Mouse (Mus musculus): ENCODE data around the gene Hoxb9. TPM values are rescaled to one million over a fixed set of nuclear protein-coding genes. Genes with fewer than 3 reads are reported as not detected.

Gene Hoxb9
- 0.08 and 0.22 TPM in 2 replicates for polyA plus RNA-seq (2014; fragmentation: Nextera tagmentation; extraction: Ambion mirVana)

GRCm38 (mm10) chr11:96270996-96271540 lies at the start of gene Hoxb9:
Gene Hoxb9, plus strand, starts transcription at chr11:96271457.
- peak; percentile 22; the same call in 1 of the 2 replicates for ATAC-seq (ENCODE audit: insufficient read depth)
- H3K27ac ChIP-seq (ENCODE audit: low read depth) = no peak within 1 kb of the TSS
- H3K4me2 ChIP-seq = peak within 1 kb of the TSS; percentile 57
- no peak for DNase-seq
- no peaks in the 10 kb centered on the region for H3K36me3 ChIP-seq (ENCODE audit: insufficient read depth)
- H3K9ac ChIP-seq = peak within 1 kb of the TSS; percentile 20; the same call in 1 of the 2 replicates
- WGBS = under 1% methylated on average over 40 of the region's 40 CpGs
- H3K27me3 ChIP-seq (ENCODE audit: insufficient read depth, low read length) = peaks cover 99% of the 10 kb centered on the region
- no peaks in the 10 kb centered on the region for H3K9me3 ChIP-seq (ENCODE audit: low read depth, low read length)
- H3K4me3 ChIP-seq (ENCODE audit: low read depth, low read length) = peak within 1 kb of the TSS; percentile 35
- no peak for TF ChIP-seq CTCF (IDR thresholded peaks at IDR 0.05; ENCODE audit: low read depth)
- H3K4me1 ChIP-seq (ENCODE audit: insufficient read depth) = no peaks in the 10 kb centered on the region

GRCm38 (mm10) chr11:96223813-96224212 lies 47.4 kb upstream of the Hoxb9 start:
- Histone ChIP-seq H3K4me3 (ENCODE audit: low read depth, low read length) (no peak overlapping the region), H3K36me3 (ENCODE audit: insufficient read depth) (no peaks in the 10 kb centered on the region), H3K9ac (no peak overlapping the region), H3K9me3 (ENCODE audit: low read depth, low read length) (0 out of 2 replicates have a peak, but pooled peaks cover 4% of the 10 kb centered on the region), H3K4me1 (ENCODE audit: insufficient read depth) (no peaks in the 10 kb centered on the region), H3K27ac (ENCODE audit: low read depth) (no peak overlapping the region), H3K4me2 (no peak overlapping the region), H3K27me3 (ENCODE audit: insufficient read depth, low read length) (no peaks in the 10 kb centered on the region)
- DNase-seq = peak; percentile 46
- 41% methylated on average over 2 of the region's 2 CpGs for WGBS
- peak; percentile 36 for TF ChIP-seq CTCF (IDR thresholded peaks at IDR 0.05; ENCODE audit: low read depth)
- no peak for ATAC-seq (ENCODE audit: insufficient read depth)

- Histone ChIP-seq H3K4me2 (no peak overlapping the region), H3K27me3 (ENCODE audit: insufficient read depth, low read length) (no peaks in the 10 kb centered on the region), H3K36me3 (ENCODE audit: insufficient read depth) (no peaks in the 10 kb centered on the region), H3K4me3 (ENCODE audit: low read depth, low read length) (no peak overlapping the region), H3K27ac (ENCODE audit: low read depth) (no peak overlapping the region), H3K9me3 (ENCODE audit: low read depth, low read length) (no peaks in the 10 kb centered on the region), H3K4me1 (ENCODE audit: insufficient read depth) (no peaks in the 10 kb centered on the region), H3K9ac (no peak overlapping the region)
- DNase-seq (no peak), ATAC-seq (ENCODE audit: insufficient read depth) (no peak)
- no peak for TF ChIP-seq CTCF (IDR thresholded peaks at IDR 0.05; ENCODE audit: low read depth)
- 69% methylated on average over 9 of the region's 9 CpGs for WGBS
These were observed 43.6 kb upstream of the Hoxb9 start for GRCm38 (mm10) chr11:96227676-96228075.

- H3K36me3 ChIP-seq (ENCODE audit: insufficient read depth) = no peaks in the 10 kb centered on the region
- peaks cover 17% of the 10 kb centered on the region; the same call in 1 of the 2 replicates for H3K27me3 ChIP-seq (ENCODE audit: insufficient read depth, low read length)
- H3K4me1 ChIP-seq (ENCODE audit: insufficient read depth) = no peaks in the 10 kb centered on the region
- no peaks in the 10 kb centered on the region for H3K9me3 ChIP-seq (ENCODE audit: low read depth, low read length)
- 2% methylated on average over 12 of the region's 12 CpGs for WGBS
- no peak overlapping the region for H3K4me2 ChIP-seq
- peak; percentile 89 for TF ChIP-seq CTCF (IDR thresholded peaks at IDR 0.05; ENCODE audit: low read depth)
- DNase-seq (peak; percentile 69), ATAC-seq (ENCODE audit: insufficient read depth) (no peak)
- no peak overlapping the region for H3K9ac ChIP-seq
- H3K27ac ChIP-seq (ENCODE audit: low read depth) = no peak overlapping the region
- H3K4me3 ChIP-seq (ENCODE audit: low read depth, low read length) = no peak overlapping the region
These were observed 36.4 kb upstream of the Hoxb9 start for GRCm38 (mm10) chr11:96234906-96235305.

DNA sequence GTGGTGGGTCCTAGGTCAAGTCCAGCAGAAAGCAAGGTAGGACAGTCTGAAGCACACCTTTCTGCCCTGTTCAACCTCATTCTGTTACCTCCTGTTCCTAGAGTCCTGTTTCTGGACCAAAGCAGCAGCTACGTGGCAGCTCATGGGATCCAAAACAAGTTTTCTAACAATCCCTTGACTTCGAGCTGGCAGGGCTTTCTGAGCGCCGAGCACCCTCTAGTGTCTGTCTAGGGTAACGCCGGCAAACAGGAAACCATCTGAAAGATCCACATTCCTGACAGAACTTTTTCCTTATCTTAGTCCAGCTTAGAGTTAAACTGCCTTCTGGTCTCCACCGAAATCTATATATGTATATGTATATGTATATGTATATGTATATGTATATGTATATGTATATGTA lies 31.0 kb upstream of the Hoxb9 start:
- Histone ChIP-seq H3K9ac (no peak overlapping the region), H3K4me1 (ENCODE audit: insufficient read depth) (no peaks in the 10 kb centered on the region), H3K4me2 (no peak overlapping the region), H3K4me3 (ENCODE audit: low read depth, low read length) (no peak overlapping the region), H3K36me3 (ENCODE audit: insufficient read depth) (no peaks in the 10 kb centered on the region), H3K27ac (ENCODE audit: low read depth) (no peak overlapping the region), H3K27me3 (ENCODE audit: insufficient read depth, low read length) (peaks cover 10% of the 10 kb centered on the region; the same call in 1 of the 2 replicates), H3K9me3 (ENCODE audit: low read depth, low read length) (no peaks in the 10 kb centered on the region)
- peak; percentile 83 for TF ChIP-seq CTCF (IDR thresholded peaks at IDR 0.05; ENCODE audit: low read depth)
- WGBS = 0% methylated on average over 7 of the region's 7 CpGs
- DNase-seq = peak; percentile 85
- ATAC-seq (ENCODE audit: insufficient read depth) = no peak

DNA sequence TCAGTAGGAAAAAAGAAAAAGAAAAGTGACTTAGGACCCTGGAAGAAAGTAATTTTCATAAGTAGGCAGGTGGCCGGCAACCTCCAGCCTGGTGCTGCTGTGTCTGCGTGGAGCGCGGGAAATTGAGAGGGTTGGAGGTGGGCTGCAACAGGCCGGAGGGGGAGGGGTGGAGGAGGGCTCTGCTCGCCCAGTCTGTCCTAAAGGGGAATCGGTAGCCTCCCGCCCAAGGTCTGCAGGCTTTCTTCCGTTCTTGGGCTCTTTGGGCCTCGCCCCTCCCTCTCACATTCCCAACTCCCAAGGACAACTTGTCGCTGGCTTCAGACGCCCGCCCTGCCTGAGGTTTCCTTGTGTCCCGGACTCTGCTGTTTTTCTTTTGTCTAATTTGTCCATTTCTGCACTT lies 20.4 kb upstream of the Hoxb9 start:
- peak overlapping the region; percentile 10; the same call in 1 of the 2 replicates for H3K4me2 ChIP-seq
- no peaks in the 10 kb centered on the region for H3K9me3 ChIP-seq (ENCODE audit: low read depth, low read length)
- no peak overlapping the region for H3K27ac ChIP-seq (ENCODE audit: low read depth)
- ATAC-seq (ENCODE audit: insufficient read depth) (no peak), DNase-seq (no peak)
- H3K27me3 ChIP-seq (ENCODE audit: insufficient read depth, low read length) = peaks cover 67% of the 10 kb centered on the region
- WGBS = 0% methylated on average over 14 of the region's 14 CpGs
- no peak overlapping the region for H3K9ac ChIP-seq
- no peak for TF ChIP-seq CTCF (IDR thresholded peaks at IDR 0.05; ENCODE audit: low read depth)
- no peaks in the 10 kb centered on the region for H3K36me3 ChIP-seq (ENCODE audit: insufficient read depth)
- no peak overlapping the region for H3K4me3 ChIP-seq (ENCODE audit: low read depth, low read length)
- H3K4me1 ChIP-seq (ENCODE audit: insufficient read depth) = no peaks in the 10 kb centered on the region

DNA sequence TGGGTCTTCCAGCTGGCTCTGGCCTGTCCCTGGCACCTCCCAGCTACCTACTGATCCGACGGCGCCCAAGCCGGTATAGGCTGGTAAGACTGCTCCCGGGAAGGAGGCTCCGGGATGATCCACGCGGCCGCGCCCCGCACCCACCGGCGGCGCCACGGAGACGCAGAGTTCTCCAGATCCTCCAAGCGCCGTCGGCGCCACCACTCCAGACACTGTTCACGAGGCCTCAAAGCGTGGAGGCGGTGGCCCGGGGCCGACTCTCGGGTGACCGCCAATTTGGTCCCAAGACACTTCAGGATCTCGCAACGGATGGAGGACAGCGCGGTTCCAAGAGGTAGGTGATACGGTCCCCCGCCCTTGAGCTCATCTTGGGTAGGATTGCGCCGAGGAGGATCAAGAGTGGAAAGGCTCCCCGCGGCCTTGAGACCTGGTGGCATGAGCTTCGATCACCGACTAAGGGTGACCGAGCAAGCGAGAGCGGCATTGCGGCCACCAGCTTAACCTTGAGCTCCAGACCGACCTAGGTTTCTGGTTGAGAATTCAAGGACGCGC lies 19.7 kb upstream of the Hoxb9 start:
- 1% methylated on average over 46 of the region's 46 CpGs for WGBS
- DNase-seq (no peak), ATAC-seq (ENCODE audit: insufficient read depth) (no peak)
- no peak overlapping the region for H3K9ac ChIP-seq
- no peak for TF ChIP-seq CTCF (IDR thresholded peaks at IDR 0.05; ENCODE audit: low read depth)
- peak overlapping the region; percentile 20; the same call in 1 of the 2 replicates for H3K4me2 ChIP-seq
- H3K36me3 ChIP-seq (ENCODE audit: insufficient read depth) = no peaks in the 10 kb centered on the region
- H3K27me3 ChIP-seq (ENCODE audit: insufficient read depth, low read length) = peaks cover 73% of the 10 kb centered on the region
- H3K27ac ChIP-seq (ENCODE audit: low read depth) = no peak overlapping the region
- H3K9me3 ChIP-seq (ENCODE audit: low read depth, low read length) = no peaks in the 10 kb centered on the region
- H3K4me3 ChIP-seq (ENCODE audit: low read depth, low read length) = peak overlapping the region; percentile 16
- H3K4me1 ChIP-seq (ENCODE audit: insufficient read depth) = no peaks in the 10 kb centered on the region
